Mouse (Mus musculus) G1E (cell line): ENCODE data around the gene Actc1. TPM values are rescaled to one million over a fixed set of nuclear protein-coding genes. Genes with fewer than 3 reads are reported as not detected.

Source experiments
- ATAC-seq: 2 replicates; pipeline ENCODE4 v1.8.0; 2016; ENCODE audit warnings: mild to moderate bottlenecking; ENCODE audit not compliant: insufficient number of reproducible peaks, poor library complexity, low FRiP score, severe bottlenecking; ENCODE audit errors: extremely low read depth
- DNase-seq: peaks from one replicate; pipeline ENCODE4 v3.0.0; 2012; ENCODE audit warnings: low spot score
- H3K27me3 ChIP-seq: 2 replicates; pipeline ENCODE4 v1.6.1; 2012; ENCODE audit warnings: mild to moderate bottlenecking, low read length, inconsistent platforms; ENCODE audit not compliant: insufficient read depth
- H3K36me3 ChIP-seq: replicated peaks from 2 replicates; pipeline ENCODE3; 2012; ENCODE audit warnings: mild to moderate bottlenecking, inconsistent platforms
- H3K4me1 ChIP-seq: 2 replicates; pipeline ENCODE4 v1.6.1; 2012; ENCODE audit warnings: low read depth, low read length, inconsistent platforms, mixed read lengths; ENCODE audit not compliant: insufficient read depth
- H3K4me3 ChIP-seq: 2 replicates; pipeline ENCODE4 v1.5.1; 2012; ENCODE audit warnings: low read depth, mild to moderate bottlenecking, inconsistent platforms, low read length, moderate library complexity, mixed read lengths
- H3K9me3 ChIP-seq: replicated peaks from 2 replicates; pipeline ENCODE4 v1.6.1; 2012; ENCODE audit warnings: inconsistent platforms
- CTCF ChIP-seq: IDR thresholded peaks from 2 replicates; pipeline ENCODE4 v1.5.1; 2012; ENCODE audit warnings: low read depth, low read length, inconsistent platforms, mixed read lengths
- GATA1 ChIP-seq: IDR thresholded peaks from 2 replicates; pipeline ENCODE4 v1.6.1; 2012; ENCODE audit warnings: borderline replicate concordance, low read length, inconsistent platforms, mixed read lengths
- GATA2 ChIP-seq: IDR thresholded peaks from 2 replicates; pipeline ENCODE4 v1.6.1; 2012; ENCODE audit warnings: low read depth, low read length, inconsistent platforms, borderline replicate concordance
- POLR2AphosphoS5 ChIP-seq: IDR thresholded peaks from 2 replicates; pipeline ENCODE4 v1.6.1; 2012; ENCODE audit warnings: low read depth, low read length, inconsistent platforms; ENCODE audit not compliant: insufficient replicate concordance
- TAL1 ChIP-seq: conservative IDR thresholded peaks from 2 replicates; pipeline ENCODE4 v1.6.1; 2012; ENCODE audit warnings: low read depth, low read length, inconsistent platforms, mixed read lengths
- polyA plus RNA-seq: library from polyadenylated mRNA; stranded (reverse); fragments of >175 nt; gene quantifications from 2 replicates; pipeline ENCODE4 v1.2.3, GENCODE M21; 2012
- total RNA-seq, 2 experiments: library from RNA; stranded (forward) in 1 of 2; stranded (reverse) in 1 of 2; fragments of 200-1000 nt in 1 of 2; fragments of >200 nt in 1 of 2; fragmentation: Nextera tagmentation in 1 of 2; gene quantifications; 2 replicates each; pipeline ENCODE4 v1.2.3; 2014 to 2017

The Actc1 gene
- total and polyA plus RNA-seq, 3 experiments: not detected

GRCm38 (mm10) chr2:114064004-114064403 lies 10.7 kb upstream of the Actc1 start:
- no peaks in the 10 kb centered on the region for H3K36me3 ChIP-seq
- H3K27me3 ChIP-seq: peaks cover 2% of the 10 kb centered on the region; the same call in 1 of the 2 replicates
- TF ChIP-seq TAL1: no peak
- no peak for TF ChIP-seq GATA2
- no peak for TF ChIP-seq CTCF
- TF ChIP-seq GATA1: no peak
- TF ChIP-seq POLR2AphosphoS5: no peak
- H3K4me3 ChIP-seq: no peak overlapping the region
- H3K4me1 ChIP-seq: no peaks in the 10 kb centered on the region
- H3K9me3 ChIP-seq: no peaks in the 10 kb centered on the region
- ATAC-seq: no peak
- DNase-seq: no peak

- no peaks in the 10 kb centered on the region for H3K4me1 ChIP-seq
- ATAC-seq (no peak), DNase-seq (no peak)
- no peaks in the 10 kb centered on the region for H3K9me3 ChIP-seq
- peaks cover 2% of the 10 kb centered on the region for H3K27me3 ChIP-seq
- H3K4me3 ChIP-seq: no peak overlapping the region
- H3K36me3 ChIP-seq: no peaks in the 10 kb centered on the region
- TF ChIP-seq GATA2: no peak
Measured at GRCm38 (mm10) chr2:114060071-114060591, 6.8 kb upstream of the Actc1 start.

DNA sequence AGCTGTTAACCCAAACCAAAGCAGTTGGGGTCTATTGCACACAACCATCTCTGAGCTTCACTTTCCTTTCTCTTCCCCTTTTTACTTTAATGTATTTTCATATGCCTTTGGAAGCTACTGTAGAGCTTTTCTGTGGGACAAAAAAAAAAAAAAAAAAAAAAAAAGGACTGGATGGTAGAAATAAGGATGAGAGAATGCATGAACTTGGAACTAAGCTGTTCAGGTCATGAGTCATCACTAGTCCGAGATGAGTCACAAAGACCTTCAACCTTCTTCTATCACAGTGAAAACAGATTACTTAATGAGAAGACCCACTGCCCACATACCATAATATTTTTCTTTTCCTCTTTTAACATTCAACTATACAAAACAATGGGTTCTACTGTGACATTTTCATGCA lies 6.3 kb upstream of the Actc1 start:
- ATAC-seq (no peak), DNase-seq (no peak)
- no peak for TF ChIP-seq POLR2AphosphoS5
- no peak for TF ChIP-seq GATA2
- no peak for TF ChIP-seq CTCF
- H3K4me3 ChIP-seq: no peak overlapping the region
- peaks cover 2% of the 10 kb centered on the region for H3K27me3 ChIP-seq
- H3K4me1 ChIP-seq: no peaks in the 10 kb centered on the region
- H3K36me3 ChIP-seq: no peaks in the 10 kb centered on the region
- H3K9me3 ChIP-seq: no peaks in the 10 kb centered on the region

GRCm38 (mm10) chr2:114058226-114058796 lies 5.0 kb upstream of the Actc1 start:
- DNase-seq (no peak), ATAC-seq (no peak)
- no peaks in the 10 kb centered on the region for H3K36me3 ChIP-seq
- no peaks in the 10 kb centered on the region for H3K4me1 ChIP-seq
- no peak for TF ChIP-seq GATA1
- no peak for TF ChIP-seq GATA2
- TF ChIP-seq POLR2AphosphoS5: no peak
- no peak for TF ChIP-seq CTCF
- no peak for TF ChIP-seq TAL1
- H3K27me3 ChIP-seq: peaks cover 2% of the 10 kb centered on the region; the same call in 1 of the 2 replicates
- H3K9me3 ChIP-seq: no peaks in the 10 kb centered on the region
- H3K4me3 ChIP-seq: no peak overlapping the region

- Histone ChIP-seq H3K4me3 (no peak overlapping the region), H3K9me3 (no peaks in the 10 kb centered on the region), H3K27me3 (peaks cover 6% of the 10 kb centered on the region; the same call in 1 of the 2 replicates), H3K4me1 (peaks cover 4% of the 10 kb centered on the region), H3K36me3 (no peaks in the 10 kb centered on the region)
- DNase-seq: no peak
- no peak for TF ChIP-seq POLR2AphosphoS5
- TF ChIP-seq GATA1: no peak
- TF ChIP-seq CTCF: no peak
- no peak for TF ChIP-seq GATA2
- no peak for TF ChIP-seq TAL1
- no peak for ATAC-seq
Measured at GRCm38 (mm10) chr2:114057303-114057853, 4.0 kb upstream of the Actc1 start.

GRCm38 (mm10) chr2:114054129-114054528 lies 781 bp upstream of the Actc1 start:
- ATAC-seq (no peak), DNase-seq (no peak)
- H3K36me3 ChIP-seq: no peaks in the 10 kb centered on the region
- TF ChIP-seq GATA1 (no peak), CTCF (no peak), TAL1 (no peak), POLR2AphosphoS5 (no peak), GATA2 (no peak)
- H3K4me1 ChIP-seq: peaks cover 4% of the 10 kb centered on the region
- no peaks in the 10 kb centered on the region for H3K9me3 ChIP-seq
- H3K27me3 ChIP-seq: peaks cover 6% of the 10 kb centered on the region; the same call in 1 of the 2 replicates
- no peak overlapping the region for H3K4me3 ChIP-seq

GRCm38 (mm10) chr2:114051871-114052241 lies 1.5 kb downstream of the Actc1 start:
- ATAC-seq (no peak), DNase-seq (no peak)
- Histone ChIP-seq H3K27me3 (peaks cover 6% of the 10 kb centered on the region; the same call in 1 of the 2 replicates), H3K4me1 (peaks cover 4% of the 10 kb centered on the region), H3K36me3 (no peaks in the 10 kb centered on the region), H3K4me3 (no peak overlapping the region), H3K9me3 (no peaks in the 10 kb centered on the region)
- TF ChIP-seq TAL1: no peak
